Mouse (Mus musculus): ENCODE results near the gene Islr2. TPM values are rescaled to one million over a fixed set of nuclear protein-coding genes. Genes with fewer than 3 reads are reported as not detected.

The Islr2 gene
- polyA plus RNA-seq, 2 experiments = 0.03 TPM; not detected in 1

GRCm38 (mm10) chr9:58246083-58246591, 42.0 kb upstream of the Islr2 start:
- TF ChIP-seq CTCF (IDR thresholded peaks at IDR 0.05; ENCODE audit: low read depth) (no peak), EP300 (IDR thresholded peaks at IDR 0.05; ENCODE audit: low read depth) (peak; percentile 86)
- Histone ChIP-seq H3K36me3 (replicated peaks; ENCODE audit: control insufficient read depth, insufficient read depth, low read depth) (peaks cover 32% of the 10 kb centered on the region), H3K4me3 (ENCODE audit: insufficient read depth in 1 of 2, low read depth in 2 of 2, low read length in 2 of 2) (peak overlapping the region; percentile 87 to 95), H3K9ac (replicated peaks) (peak overlapping the region; percentile 81), H3K27me3 (ENCODE audit: control insufficient read depth, insufficient read depth, low read length) (no peaks in the 10 kb centered on the region), H3K27ac (peak overlapping the region; percentile 92), H3K9me3 (ENCODE audit: control insufficient read depth, low read length) (no peaks in the 10 kb centered on the region), H3K4me1 (replicated peaks; ENCODE audit: control insufficient read depth in 2 of 2, insufficient read depth in 2 of 2, low read length in 1 of 2) (peaks cover 41 to 42% of the 10 kb centered on the region in 2 experiments), H3K4me2 (ENCODE audit: low read depth) (peak overlapping the region; percentile 73)
- 6% methylated on average over 4 of the region's 4 CpGs for WGBS (ENCODE audit: insufficient replicate concordance)
- peak; percentile 47 for ATAC-seq (ENCODE audit: insufficient read depth)
- DNase-seq (ENCODE audit: low read depth in 3 of 3, low spot score in 3 of 3) = peak; percentile 71 to 79 (median 78)

- Histone ChIP-seq H3K27ac (peak overlapping the region; percentile 5; the same call in 1 of the 2 replicates), H3K4me1 (replicated peaks; ENCODE audit: control insufficient read depth in 2 of 2, insufficient read depth in 2 of 2, low read length in 1 of 2) (peaks cover 32 to 33% of the 10 kb centered on the region in 2 experiments), H3K4me3 (ENCODE audit: insufficient read depth in 1 of 2, low read depth in 2 of 2, low read length in 2 of 2) (no peak overlapping the region), H3K9ac (replicated peaks) (no peak overlapping the region; the same call in 1 of the 2 replicates), H3K27me3 (ENCODE audit: control insufficient read depth, insufficient read depth, low read length) (no peaks in the 10 kb centered on the region), H3K9me3 (ENCODE audit: control insufficient read depth, low read length) (no peaks in the 10 kb centered on the region), H3K4me2 (ENCODE audit: low read depth) (peak overlapping the region; percentile 74), H3K36me3 (replicated peaks; ENCODE audit: control insufficient read depth, insufficient read depth, low read depth) (peaks cover 40% of the 10 kb centered on the region)
- no peak for ATAC-seq (ENCODE audit: insufficient read depth)
- WGBS (ENCODE audit: insufficient replicate concordance) = 86% methylated on average over 6 of the region's 6 CpGs
- TF ChIP-seq CTCF (IDR thresholded peaks at IDR 0.05; ENCODE audit: low read depth) (no peak), EP300 (IDR thresholded peaks at IDR 0.05; ENCODE audit: low read depth) (no peak)
- no peak for DNase-seq (ENCODE audit: low read depth in 3 of 3, low spot score in 3 of 3)
Observed at GRCm38 (mm10) chr9:58243696-58244095, 39.6 kb upstream of the Islr2 start.

GRCm38 (mm10) chr9:58242696-58243095, 38.6 kb upstream of the Islr2 start:
- TF ChIP-seq EP300 (IDR thresholded peaks at IDR 0.05; ENCODE audit: low read depth) (no peak), CTCF (IDR thresholded peaks at IDR 0.05; ENCODE audit: low read depth) (no peak)
- peaks cover 41% of the 10 kb centered on the region for H3K36me3 ChIP-seq (replicated peaks; ENCODE audit: control insufficient read depth, insufficient read depth, low read depth)
- peak overlapping the region; percentile 25; the same call in 1 of the 2 replicates for H3K4me2 ChIP-seq (ENCODE audit: low read depth)
- no peaks in the 10 kb centered on the region for H3K27me3 ChIP-seq (ENCODE audit: control insufficient read depth, insufficient read depth, low read length)
- 0 out of 2 replicates have a peak overlapping the region, but pooled peaks have one; percentile 9 for H3K9ac ChIP-seq (replicated peaks)
- no peak for ATAC-seq (ENCODE audit: insufficient read depth)
- WGBS (ENCODE audit: insufficient replicate concordance) = 58% methylated on average over 5 of the region's 5 CpGs
- H3K4me3 ChIP-seq (ENCODE audit: insufficient read depth in 1 of 2, low read depth in 2 of 2, low read length in 2 of 2) = no peak overlapping the region
- H3K9me3 ChIP-seq (ENCODE audit: control insufficient read depth, low read length) = no peaks in the 10 kb centered on the region
- no peak for DNase-seq (ENCODE audit: low read depth in 3 of 3, low spot score in 3 of 3)
- H3K4me1 ChIP-seq (replicated peaks; ENCODE audit: control insufficient read depth in 2 of 2, insufficient read depth in 2 of 2, low read length in 1 of 2) = peaks cover 29 to 30% of the 10 kb centered on the region in 2 experiments
- H3K27ac ChIP-seq = no peak overlapping the region

GRCm38 (mm10) chr9:58241780-58242485, 37.8 kb upstream of the Islr2 start:
- no peak overlapping the region for H3K4me3 ChIP-seq (ENCODE audit: insufficient read depth in 1 of 2, low read depth in 2 of 2, low read length in 2 of 2)
- H3K9me3 ChIP-seq (ENCODE audit: control insufficient read depth, low read length) = no peaks in the 10 kb centered on the region
- no peak overlapping the region for H3K27ac ChIP-seq
- DNase-seq (ENCODE audit: low read depth in 3 of 3, low spot score in 3 of 3) (no peak), ATAC-seq (ENCODE audit: insufficient read depth) (no peak)
- no peak overlapping the region for H3K4me2 ChIP-seq (ENCODE audit: low read depth)
- no peaks in the 10 kb centered on the region for H3K27me3 ChIP-seq (ENCODE audit: control insufficient read depth, insufficient read depth, low read length)
- no peak overlapping the region for H3K9ac ChIP-seq (replicated peaks)
- TF ChIP-seq EP300 (IDR thresholded peaks at IDR 0.05; ENCODE audit: low read depth) = no peak
- no peak for TF ChIP-seq CTCF (IDR thresholded peaks at IDR 0.05; ENCODE audit: low read depth)
- peaks cover 28 to 29% of the 10 kb centered on the region in 2 experiments for H3K4me1 ChIP-seq (replicated peaks; ENCODE audit: control insufficient read depth in 2 of 2, insufficient read depth in 2 of 2, low read length in 1 of 2)
- WGBS (ENCODE audit: insufficient replicate concordance) = 68% methylated on average over 9 of the region's 9 CpGs
- H3K36me3 ChIP-seq (replicated peaks; ENCODE audit: control insufficient read depth, insufficient read depth, low read depth) = peaks cover 45% of the 10 kb centered on the region

- WGBS (ENCODE audit: insufficient replicate concordance) = 93% methylated on average over 28 of the region's 28 CpGs
- H3K4me2 ChIP-seq (ENCODE audit: low read depth) = no peak overlapping the region
- no peak for ATAC-seq (ENCODE audit: insufficient read depth)
Observed at GRCm38 (mm10) chr9:58234502-58235015, 30.4 kb upstream of the Islr2 start.

More at GRCm38 (mm10) chr9:58234502-58235015, 30.4 kb upstream of the Islr2 start:
- Histone ChIP-seq H3K27me3 (ENCODE audit: control insufficient read depth, insufficient read depth, low read length) (no peaks in the 10 kb centered on the region), H3K4me3 (ENCODE audit: insufficient read depth in 1 of 2, low read depth in 2 of 2, low read length in 2 of 2) (no peak overlapping the region), H3K4me1 (replicated peaks; ENCODE audit: control insufficient read depth in 2 of 2, insufficient read depth in 2 of 2, low read length in 1 of 2) (no peaks in the 10 kb centered on the region; a peak in 1 of 4 replicates), H3K9me3 (ENCODE audit: control insufficient read depth, low read length) (no peaks in the 10 kb centered on the region), H3K36me3 (replicated peaks; ENCODE audit: control insufficient read depth, insufficient read depth, low read depth) (peaks cover 66% of the 10 kb centered on the region), H3K9ac (replicated peaks) (no peak overlapping the region), H3K27ac (no peak overlapping the region)
- TF ChIP-seq EP300 (IDR thresholded peaks at IDR 0.05; ENCODE audit: low read depth) (no peak), CTCF (IDR thresholded peaks at IDR 0.05; ENCODE audit: low read depth) (no peak)
- DNase-seq (ENCODE audit: low read depth in 3 of 3, low spot score in 3 of 3) = no peak
